Mouse (Mus musculus): Measurements from ENCODE around the gene Rgl3.

- TF ChIP-seq CTCF (IDR thresholded peaks at IDR 0.05; ENCODE audit: low read depth) (no peak), EP300 (IDR thresholded peaks at IDR 0.05; ENCODE audit: low read depth) (no peak)
Measured at GRCm38 (mm10) chr9:21944267-21944666, 45.0 kb downstream of the Rgl3 start.

Data from liver, postnatal 0 days (tissue).